Mouse (Mus musculus) bone marrow, adult 2 months (tissue): ENCODE results near the gene Alpl. TPM values are rescaled to one million over a fixed set of nuclear protein-coding genes. Genes with fewer than 3 reads are reported as not detected.

Experiments
- H3K27ac ChIP-seq: fragments of 200-500 bp; 2 replicates; pipeline ENCODE4 v1.5.1; 2012; ENCODE audit warnings: low read depth, mild to moderate bottlenecking, control low read depth, inconsistent platforms, low read length; ENCODE audit not compliant: control insufficient read depth, poor library complexity, insufficient read depth
- H3K4me1 ChIP-seq: fragments of 200-500 bp; 2 replicates; pipeline ENCODE4 v1.6.1; 2011; ENCODE audit warnings: low read length; ENCODE audit not compliant: control insufficient read depth, insufficient read depth
- H3K4me3 ChIP-seq: fragments of 200-500 bp; replicated peaks from 2 replicates; pipeline ENCODE3; 2011; ENCODE audit warnings: mild to moderate bottlenecking, low read depth, low read length, control low read depth; ENCODE audit not compliant: control insufficient read depth
- CTCF ChIP-seq: fragments of 200-500 bp; IDR thresholded peaks from 2 replicates; pipeline ENCODE4 v1.5.1; 2011; ENCODE audit warnings: low read length, control low read depth; ENCODE audit not compliant: control insufficient read depth, insufficient read depth
- POLR2A ChIP-seq: fragments of 200-500 bp; IDR thresholded peaks from 2 replicates; pipeline ENCODE4 v1.6.1; 2011; ENCODE audit warnings: low read depth, mild to moderate bottlenecking, control low read depth, low read length, borderline replicate concordance; ENCODE audit not compliant: control insufficient read depth
- WGBS: fragments of 180-500 bp; shearing (Covaris S2); methylation state at CpG from one replicate; pipeline ENCODE4 v1.1.7; 2018; 5-methylcytosine and 5-hydroxymethylcytosine counted together
- polyA plus RNA-seq: library from polyadenylated mRNA; stranded (reverse); fragments of >200 nt; gene quantifications from 2 replicates; pipeline ENCODE4 v1.2.4, GENCODE M21; 2011; ENCODE audit warnings: low replicate concordance; ENCODE audit not compliant: missing spikeins, insufficient read depth, insufficient read length

Alpl gene
- polyA plus RNA-seq, 1 experiment: 7.1 TPM

DNA sequence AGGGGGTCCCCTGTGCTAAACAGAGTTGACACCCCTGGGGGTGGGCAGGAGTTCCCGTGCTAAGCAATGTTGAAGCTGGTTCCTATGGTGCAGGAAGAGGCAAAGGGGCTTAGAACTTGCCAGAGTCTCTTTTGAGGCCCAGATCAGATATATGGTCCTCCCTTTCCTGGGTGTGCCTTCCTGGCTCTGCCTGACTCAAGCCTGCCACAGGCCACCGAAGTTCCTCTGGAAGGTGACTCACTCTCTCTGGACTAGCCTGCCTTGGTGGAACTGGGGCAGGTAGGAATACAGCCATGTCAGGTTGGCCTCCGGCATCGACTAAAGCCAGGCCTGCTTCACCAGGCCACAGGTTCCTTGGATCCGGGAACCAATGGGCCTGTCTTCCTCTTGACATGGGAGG, 93.1 kb downstream of the Alpl start:
- 59% methylated on average over 5 of the region's 5 CpGs for WGBS
- Histone ChIP-seq H3K4me1 (no peaks in the 10 kb centered on the region), H3K27ac (no peak overlapping the region), H3K4me3 (no peak overlapping the region)
- TF ChIP-seq POLR2A (no peak), CTCF (no peak)

DNA sequence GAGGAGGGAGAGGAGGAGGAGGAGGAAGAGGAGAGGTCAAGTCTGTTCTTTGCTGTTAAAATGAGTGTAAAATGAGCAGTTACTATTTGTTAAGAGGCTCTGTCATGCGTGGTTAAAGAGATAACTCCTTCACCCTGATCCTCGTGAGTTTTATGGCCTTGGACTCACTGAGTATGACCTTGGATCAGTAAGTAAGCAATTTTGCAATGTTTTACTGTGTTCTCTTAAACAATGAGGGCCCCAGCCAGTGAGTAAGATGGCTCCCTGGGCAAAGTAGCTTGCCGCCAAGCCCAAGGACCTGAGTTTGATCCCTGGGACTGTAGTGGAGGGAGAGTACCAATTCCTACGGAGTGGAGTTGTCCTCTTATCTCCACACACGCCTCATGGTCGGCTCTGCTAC, 95.2 kb downstream of the Alpl start:
- no peaks in the 10 kb centered on the region for H3K4me1 ChIP-seq
- no peak overlapping the region for H3K4me3 ChIP-seq
- no peak for TF ChIP-seq POLR2A
- no peak for TF ChIP-seq CTCF
- no peak overlapping the region for H3K27ac ChIP-seq
- 69% methylated on average over 6 of the region's 6 CpGs for whole genome bisulfite sequencing

GRCm38 (mm10) chr4:137699264-137700211, 96.6 kb downstream of the Alpl start:
- 62% methylated on average over 21 of the region's 21 CpGs for WGBS
- H3K4me1 ChIP-seq: no peaks in the 10 kb centered on the region

DNA sequence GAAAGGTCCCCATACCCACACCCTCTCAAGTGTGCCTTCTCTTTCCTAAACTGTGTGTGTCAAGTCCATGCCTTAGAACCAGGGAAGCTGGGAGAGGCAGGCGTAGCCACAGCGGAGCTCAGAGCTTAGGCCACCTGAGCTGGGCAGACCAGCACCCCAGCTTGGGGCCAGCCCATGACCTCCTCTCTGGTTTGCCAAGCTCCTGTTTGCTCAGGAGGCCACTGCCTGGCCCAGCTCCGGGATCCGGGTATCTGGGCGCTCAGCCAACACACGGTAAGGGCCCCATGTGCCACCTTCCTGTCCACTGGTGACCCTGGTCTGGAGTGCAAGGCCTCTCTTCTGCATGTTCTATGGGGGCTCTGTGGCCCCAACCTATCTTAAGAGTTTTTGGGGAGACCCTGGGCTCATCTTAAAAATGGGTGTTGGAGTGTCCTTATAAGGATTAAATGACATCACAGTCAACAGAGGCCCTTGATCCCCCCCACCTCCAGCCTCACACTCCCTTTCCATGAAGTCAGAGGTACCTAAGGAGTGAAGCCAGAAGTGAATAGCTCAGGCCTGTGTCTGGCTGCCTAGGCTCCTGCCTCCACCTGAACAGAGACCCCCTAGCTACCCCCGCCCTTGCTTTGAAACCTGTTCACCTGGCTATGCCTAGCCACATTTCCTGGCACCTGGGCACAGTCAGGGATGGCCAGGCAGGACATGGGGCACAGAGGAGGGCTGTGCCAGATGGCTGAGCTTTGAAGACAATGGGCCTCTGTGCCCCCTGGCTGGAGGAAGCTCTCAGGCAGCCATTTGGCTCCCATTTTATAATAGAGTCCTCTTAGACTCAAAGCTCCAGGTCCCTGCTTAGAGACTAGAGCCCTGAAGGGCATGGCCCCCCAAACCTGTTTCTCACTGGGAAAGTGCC, 97.9 kb downstream of the Alpl start:
- 64% methylated on average over 7 of the region's 7 CpGs for WGBS
- no peak overlapping the region for H3K27ac ChIP-seq
- TF ChIP-seq POLR2A (no peak), CTCF (no peak)
- H3K4me3 ChIP-seq: no peak overlapping the region
- no peaks in the 10 kb centered on the region for H3K4me1 ChIP-seq

More at GRCm38 (mm10) chr4:137699264-137700211, 96.6 kb downstream of the Alpl start:
- TF ChIP-seq CTCF (no peak), POLR2A (no peak)
- Histone ChIP-seq H3K27ac (no peak overlapping the region), H3K4me3 (no peak overlapping the region)

GRCm38 (mm10) chr4:137697156-137697885, 98.9 kb downstream of the Alpl start:
- no peak for TF ChIP-seq CTCF
- TF ChIP-seq POLR2A: no peak
- 80% methylated on average over 13 of the region's 13 CpGs for WGBS
- no peaks in the 10 kb centered on the region for H3K4me1 ChIP-seq
- no peak overlapping the region for H3K4me3 ChIP-seq
- no peak overlapping the region for H3K27ac ChIP-seq

GRCm38 (mm10) chr4:137695900-137696299, 100.3 kb downstream of the Alpl start:
- Histone ChIP-seq H3K4me1 (no peaks in the 10 kb centered on the region), H3K27ac (no peak overlapping the region), H3K4me3 (no peak overlapping the region)
- no peak for TF ChIP-seq POLR2A
- TF ChIP-seq CTCF: no peak
- WGBS: 20% methylated on average over 4 of the region's 4 CpGs

- no peak for TF ChIP-seq POLR2A
- TF ChIP-seq CTCF: no peak
- H3K4me3 ChIP-seq: no peak overlapping the region
- no peaks in the 10 kb centered on the region for H3K4me1 ChIP-seq
- no peak overlapping the region for H3K27ac ChIP-seq
- 77% methylated on average over 8 of the region's 8 CpGs for WGBS
Measured at GRCm38 (mm10) chr4:137695300-137695699, 100.9 kb downstream of the Alpl start.
